Mouse (Mus musculus) yolk sac, embryonic 10.5 days (tissue): ENCODE measurements at regions not wholly inside any gene's neighbourhood (a gene's known extent, or its start where the extent isn't known, plus 50 kb on each side); places are given as distances from the start of the nearest gene placed in this dataset.
"Not testable (repeated sequence)": the region's sequence is repeated elsewhere in the genome, so short reads cannot be mapped to it uniquely, and the experiment has no call there.

Experiments used
- DNase-seq: peaks from one replicate; pipeline ENCODE4 v3.0.0-alpha.2; 2017; ENCODE audit warnings: low spot score

- no peak for DNase-seq
Observed at GRCm38 (mm10) chr17:82909189-82909588, 305.9 kb upstream of the Pkdcc start.

GRCm38 (mm10) chr17:82922986-82923385 is 292.1 kb upstream of the Pkdcc start:
- DNase-seq, result not testable (repeated sequence)

GRCm38 (mm10) chr17:82925751-82926150 is 289.3 kb upstream of the Pkdcc start:
- no peak for DNase-seq

GRCm38 (mm10) chr17:82927681-82928080 is 287.4 kb upstream of the Pkdcc start:
- DNase-seq, result no peak

- no peak for DNase-seq
Observed at GRCm38 (mm10) chr17:82929511-82929910, 285.6 kb upstream of the Pkdcc start.

GRCm38 (mm10) chr17:82930738-82931137 is 284.4 kb upstream of the Pkdcc start:
- no peak for DNase-seq

- DNase-seq, result no peak
Observed at GRCm38 (mm10) chr17:82931476-82931875, 283.6 kb upstream of the Pkdcc start.

GRCm38 (mm10) chr17:82936836-82937235 is 278.3 kb upstream of the Pkdcc start:
- DNase-seq, result no peak

- DNase-seq, result no peak
Observed at GRCm38 (mm10) chr17:82946083-82946482, 269.0 kb upstream of the Pkdcc start.

- DNase-seq, result no peak
Observed at GRCm38 (mm10) chr17:82949794-82950193, 265.3 kb upstream of the Pkdcc start.

- no peak for DNase-seq
Observed at GRCm38 (mm10) chr17:82950268-82950667, 264.8 kb upstream of the Pkdcc start.

- peak; percentile 11 for DNase-seq
Observed at GRCm38 (mm10) chr17:82957409-82957808, 257.7 kb upstream of the Pkdcc start.

- DNase-seq, result no peak
Observed at GRCm38 (mm10) chr17:82963374-82963773, 251.7 kb upstream of the Pkdcc start.

- no peak for DNase-seq
Observed at GRCm38 (mm10) chr17:82999710-83000109, 215.4 kb upstream of the Pkdcc start.

GRCm38 (mm10) chr17:83000411-83000810 is 214.7 kb upstream of the Pkdcc start:
- DNase-seq, result no peak

GRCm38 (mm10) chr17:83001567-83001966 is 213.5 kb upstream of the Pkdcc start:
- no peak for DNase-seq

GRCm38 (mm10) chr17:83010845-83011244 is 204.2 kb upstream of the Pkdcc start:
- DNase-seq, result no peak

GRCm38 (mm10) chr17:83015656-83016055 is 199.4 kb upstream of the Pkdcc start:
- no peak for DNase-seq

- no peak for DNase-seq
Observed at GRCm38 (mm10) chr17:83016936-83017335, 198.2 kb upstream of the Pkdcc start.

GRCm38 (mm10) chr17:83019267-83019666 is 195.8 kb upstream of the Pkdcc start:
- no peak for DNase-seq

GRCm38 (mm10) chr17:83020576-83020975 is 194.5 kb upstream of the Pkdcc start:
- no peak for DNase-seq

GRCm38 (mm10) chr17:83025340-83025816 is 189.7 kb upstream of the Pkdcc start:
- DNase-seq, result peak; percentile 74

- no peak for DNase-seq
Observed at GRCm38 (mm10) chr17:83034914-83035573, 180.0 kb upstream of the Pkdcc start.

- DNase-seq, result no peak
Observed at GRCm38 (mm10) chr17:83035574-83035918, 179.5 kb upstream of the Pkdcc start.
